Mouse (Mus musculus) lung, embryonic 14.5 days (tissue): ENCODE results near the gene Zfp213. TPM values are rescaled to one million over a fixed set of nuclear protein-coding genes. Genes with fewer than 3 reads are reported as not detected.

Experiments
- ATAC-seq: fragments of 200-750 bp; cut with Nextera tagmentation; 2 replicates; pipeline ENCODE4 v1.8.0; 2017; ENCODE audit warnings: mild to moderate bottlenecking, moderate TSS enrichment, moderate library complexity; ENCODE audit not compliant: insufficient read depth
- DNase-seq: peaks from one replicate; pipeline ENCODE4 v3.0.0-alpha.2; 2015
- H3K27ac ChIP-seq: fragments of 300-500 bp; sonication (generic); 2 replicates; pipeline ENCODE4 v1.5.1; 2014; ENCODE audit warnings: low read depth, mild to moderate bottlenecking, moderate library complexity
- H3K27me3 ChIP-seq: fragments of 300-500 bp; sonication (generic); 2 replicates; pipeline ENCODE4 v1.6.1; 2014; ENCODE audit warnings: low read length, control low read depth; ENCODE audit not compliant: insufficient read depth
- H3K36me3 ChIP-seq: fragments of 300-500 bp; sonication (generic); 2 replicates; pipeline ENCODE4 v1.6.1; 2014; ENCODE audit warnings: control low read depth; ENCODE audit not compliant: insufficient read depth
- H3K4me1 ChIP-seq: fragments of 300-500 bp; sonication (generic); 2 replicates; pipeline ENCODE4 v1.6.1; 2014; ENCODE audit warnings: antibody characterized with exemption, control low read depth; ENCODE audit not compliant: insufficient read depth
- H3K4me2 ChIP-seq: fragments of 300-500 bp; sonication (generic); 2 replicates; pipeline ENCODE4 v1.6.1; 2014; ENCODE audit warnings: mild to moderate bottlenecking
- H3K4me3 ChIP-seq: fragments of 300-500 bp; sonication (generic); 2 replicates; pipeline ENCODE4 v1.5.1; 2014; ENCODE audit warnings: low read depth, low read length
- H3K9ac ChIP-seq: fragments of 300-500 bp; sonication (generic); 2 replicates; pipeline ENCODE4 v1.6.1; 2014
- H3K9me3 ChIP-seq: fragments of 300-500 bp; sonication (generic); 2 replicates; pipeline ENCODE4 v1.6.1; 2016; ENCODE audit warnings: low read depth, low read length, control low read depth
- CTCF ChIP-seq: IDR thresholded peaks from 2 replicates; pipeline ENCODE4 v1.5.1; 2016; ENCODE audit warnings: antibody characterized with exemption, low read depth
- WGBS: fragments of 180-500 bp; shearing (Covaris S2); extraction: QIAGEN DNeasy Blood & Tissue Kit; methylation state at CpG from one replicate; pipeline ENCODE4 v1.1.7; 2014; 5-methylcytosine and 5-hydroxymethylcytosine counted together
- polyA plus RNA-seq: library from polyadenylated mRNA; unstranded; fragments of >200 nt; fragmentation: Nextera tagmentation; extraction: Ambion mirVana; gene quantifications from 2 replicates; pipeline ENCODE4 v1.2.1, GENCODE M21; 2014

Gene Zfp213
- polyA plus RNA-seq, 1 experiment from 2014 or later: 24.7 TPM

DNA sequence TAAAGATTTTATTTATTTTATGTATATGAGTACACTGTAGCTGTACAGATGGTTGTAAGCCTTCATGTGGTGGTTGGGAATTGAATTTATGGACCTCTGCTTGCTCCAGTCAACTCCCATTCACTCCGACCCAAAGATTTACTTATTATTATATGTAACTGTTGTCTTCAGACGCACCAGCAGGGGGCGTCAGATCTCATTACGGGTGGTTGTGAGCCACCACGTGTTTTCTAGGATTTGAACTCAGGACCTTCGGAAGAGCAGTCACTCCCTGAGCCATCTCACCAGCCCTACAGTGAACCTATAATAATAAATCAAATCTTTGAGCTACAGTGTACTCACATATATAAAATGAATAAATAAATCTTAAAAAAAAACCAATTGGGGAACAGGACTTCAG is 8.0 kb upstream of the Zfp213 start:
- H3K9ac ChIP-seq: no peak overlapping the region
- no peak overlapping the region for H3K27ac ChIP-seq
- no peaks in the 10 kb centered on the region for H3K4me1 ChIP-seq
- H3K36me3 ChIP-seq: peaks cover 30% of the 10 kb centered on the region
- DNase-seq: no peak
- TF ChIP-seq CTCF: peak; percentile 27; the same call in 1 of the 2 replicates
- no peak overlapping the region for H3K4me2 ChIP-seq
- H3K4me3 ChIP-seq: no peak overlapping the region
- ATAC-seq: no peak
- no peaks in the 10 kb centered on the region; the same call in 1 of the 2 replicates for H3K9me3 ChIP-seq
- 82% methylated on average over 6 of the region's 6 CpGs for WGBS
- no peaks in the 10 kb centered on the region for H3K27me3 ChIP-seq

DNA sequence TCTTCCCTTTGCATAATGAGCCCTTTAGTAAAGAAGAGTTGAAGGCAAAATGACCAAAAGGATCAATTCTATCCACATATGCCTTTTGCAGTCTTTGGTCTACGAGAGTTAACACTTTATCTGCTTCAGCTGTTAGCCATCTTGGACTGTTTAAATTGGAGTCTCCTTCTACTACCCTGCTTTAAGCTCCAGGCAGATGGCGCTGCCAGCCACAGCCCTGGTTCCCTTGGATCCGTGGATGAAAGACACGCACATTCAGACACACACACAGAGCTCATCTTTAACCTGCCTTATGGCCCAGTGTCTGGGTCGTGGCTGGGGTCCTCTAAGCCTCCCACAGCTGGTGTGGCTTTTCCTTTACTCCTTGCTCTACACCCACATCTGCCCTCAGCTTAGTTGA is 7.0 kb upstream of the Zfp213 start:
- WGBS: 19% methylated on average over 5 of the region's 5 CpGs
- no peak for ATAC-seq

DNA sequence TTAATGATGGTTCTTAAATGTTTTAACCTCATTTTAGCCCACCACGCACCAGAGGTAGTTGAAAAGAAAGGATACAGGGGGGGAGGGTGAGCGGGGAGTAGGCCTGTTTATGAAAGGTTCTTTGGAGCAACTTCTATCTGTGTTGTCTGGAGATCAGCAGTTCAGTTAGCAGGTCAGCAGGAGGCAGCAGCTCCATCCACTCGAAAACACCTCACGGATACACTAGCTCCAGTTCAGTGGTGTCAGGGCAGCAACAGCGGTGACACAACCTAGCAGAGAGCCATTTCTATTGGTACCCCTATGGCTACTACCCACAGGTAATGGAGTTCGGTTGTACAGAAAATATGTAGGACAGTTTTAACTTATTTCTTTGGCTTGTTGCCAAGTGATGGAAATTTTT is 6.0 kb upstream of the Zfp213 start:
- no peaks in the 10 kb centered on the region for H3K9me3 ChIP-seq
- no peak overlapping the region for H3K4me3 ChIP-seq
- H3K4me2 ChIP-seq: no peak overlapping the region
- DNase-seq: peak; percentile 68
- TF ChIP-seq CTCF: peak; percentile 63
- peaks cover under 1% of the 10 kb centered on the region; the same call in 1 of the 2 replicates for H3K4me1 ChIP-seq
- H3K36me3 ChIP-seq: peaks cover 10% of the 10 kb centered on the region; the same call in 1 of the 2 replicates
- 31% methylated on average over 6 of the region's 6 CpGs for WGBS
- H3K27ac ChIP-seq: no peak overlapping the region
- no peaks in the 10 kb centered on the region for H3K27me3 ChIP-seq
- no peak overlapping the region for H3K9ac ChIP-seq
- ATAC-seq: peak; percentile 55; the same call in 1 of the 2 replicates

More for the DNA sequence above, 7.0 kb upstream of the Zfp213 start:
- Histone ChIP-seq H3K27me3 (no peaks in the 10 kb centered on the region), H3K9ac (no peak overlapping the region), H3K4me2 (no peak overlapping the region), H3K4me1 (no peaks in the 10 kb centered on the region), H3K4me3 (no peak overlapping the region), H3K27ac (no peak overlapping the region), H3K9me3 (no peaks in the 10 kb centered on the region), H3K36me3 (peaks cover 20% of the 10 kb centered on the region)
- peak; percentile 44 for TF ChIP-seq CTCF
- DNase-seq: peak; percentile 45

DNA sequence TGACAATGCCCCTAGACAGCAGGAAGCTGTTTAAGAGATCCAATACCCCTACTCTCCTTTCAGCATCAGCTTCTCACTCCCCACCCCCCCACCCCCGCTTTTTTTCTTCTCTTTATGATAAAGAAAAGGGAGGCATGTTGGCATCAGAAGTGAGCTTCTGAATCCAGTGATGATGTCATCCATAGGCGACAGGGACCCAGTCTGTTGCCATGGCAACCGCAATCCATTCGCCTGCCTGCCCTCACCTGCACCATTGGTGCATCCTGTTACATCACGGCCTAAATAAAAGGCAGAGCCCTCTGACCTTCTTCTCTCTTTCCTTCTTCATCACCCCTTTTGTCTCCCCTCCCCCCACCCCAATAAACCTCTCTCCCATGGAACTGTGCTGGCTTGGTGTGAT is 4.3 kb upstream of the Zfp213 start:
- no peak for TF ChIP-seq CTCF
- 38% methylated on average over 5 of the region's 5 CpGs for WGBS
- Histone ChIP-seq H3K9me3 (no peaks in the 10 kb centered on the region), H3K9ac (no peak overlapping the region), H3K4me2 (no peak overlapping the region), H3K4me1 (peaks cover 4% of the 10 kb centered on the region; the same call in 1 of the 2 replicates), H3K27ac (no peak overlapping the region), H3K4me3 (no peak overlapping the region), H3K36me3 (no peaks in the 10 kb centered on the region; the same call in 1 of the 2 replicates), H3K27me3 (no peaks in the 10 kb centered on the region)
- ATAC-seq (no peak), DNase-seq (no peak)

DNA sequence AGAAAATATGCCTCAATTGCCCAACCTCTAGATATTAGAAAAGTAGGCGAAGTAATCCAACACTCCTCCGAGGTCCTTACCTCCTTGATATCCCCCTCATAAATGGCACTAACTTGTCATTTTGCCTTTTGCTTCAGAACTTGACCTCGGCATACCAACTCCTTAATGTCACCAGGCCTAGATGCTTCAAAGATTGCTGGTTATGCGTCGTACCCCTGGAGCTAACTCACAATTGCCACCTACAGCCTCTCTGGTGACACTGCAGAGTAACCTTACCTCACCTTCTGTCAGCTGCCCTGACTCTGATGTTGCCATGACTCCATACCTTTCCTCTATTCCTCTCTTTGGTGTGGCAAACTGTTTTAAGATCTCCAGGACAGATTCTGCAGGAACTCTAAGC is 2.7 kb upstream of the Zfp213 start:
- TF ChIP-seq CTCF: peak; percentile 41
- Histone ChIP-seq H3K4me1 (peaks cover 4% of the 10 kb centered on the region; the same call in 1 of the 2 replicates), H3K9ac (no peak overlapping the region), H3K4me2 (no peak overlapping the region), H3K27ac (no peak overlapping the region), H3K27me3 (no peaks in the 10 kb centered on the region), H3K9me3 (no peaks in the 10 kb centered on the region), H3K4me3 (no peak overlapping the region), H3K36me3 (no peaks in the 10 kb centered on the region)
- WGBS: 50% methylated on average over 5 of the region's 5 CpGs
- ATAC-seq (no peak), DNase-seq (peak; percentile 20)

DNA sequence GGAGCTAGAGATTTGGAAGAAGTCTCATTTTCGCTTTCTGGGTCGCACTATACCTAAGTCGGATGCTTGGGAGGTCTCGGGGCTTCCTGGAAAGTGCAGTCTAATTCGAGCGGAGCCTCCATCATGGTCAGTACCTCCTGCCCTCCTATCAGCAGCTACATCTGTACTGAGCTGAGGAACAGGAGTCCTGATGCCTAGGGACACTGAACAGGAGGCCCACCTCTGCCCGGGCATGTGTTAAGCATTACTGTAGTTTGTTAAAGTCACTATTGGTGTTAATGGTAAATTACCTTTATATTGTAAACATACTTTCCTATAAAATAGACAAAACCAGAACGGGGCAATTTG is 304 bp upstream of the Zfp213 start:
- Histone ChIP-seq H3K27ac (peak overlapping the region; percentile 97), H3K9me3 (no peaks in the 10 kb centered on the region), H3K4me3 (peak overlapping the region; percentile 75), H3K4me2 (peak overlapping the region; percentile 82), H3K27me3 (no peaks in the 10 kb centered on the region), H3K9ac (peak overlapping the region; percentile 97), H3K4me1 (peaks cover 4% of the 10 kb centered on the region; the same call in 1 of the 2 replicates), H3K36me3 (peaks cover 18% of the 10 kb centered on the region)
- TF ChIP-seq CTCF: no peak
- peak; percentile 85 for ATAC-seq
- 0% methylated on average over 8 of the region's 8 CpGs for WGBS
- DNase-seq: no peak

DNA sequence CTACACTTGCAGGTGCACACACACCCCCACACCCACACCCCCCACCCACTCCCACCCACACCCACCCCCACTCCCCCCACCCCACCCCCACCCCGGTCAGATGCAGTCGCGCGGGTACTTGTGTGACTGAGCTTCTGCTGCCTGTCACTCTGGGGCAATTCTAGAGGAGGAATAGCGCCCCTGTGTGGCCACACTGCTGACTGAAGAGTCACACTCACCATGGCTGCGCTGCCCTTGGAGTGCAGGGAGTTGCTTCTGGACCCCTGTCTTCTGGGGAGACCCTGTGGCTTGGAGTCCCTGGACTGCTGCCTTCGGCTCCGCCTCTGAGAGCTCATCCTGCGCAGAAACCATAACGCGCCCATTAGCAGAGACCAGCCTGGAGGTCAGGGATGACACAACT is 4.3 kb downstream of the Zfp213 start:
- Histone ChIP-seq H3K9ac (no peak overlapping the region), H3K4me1 (peaks cover 2% of the 10 kb centered on the region; the same call in 1 of the 2 replicates), H3K4me3 (no peak overlapping the region), H3K4me2 (no peak overlapping the region), H3K27ac (no peak overlapping the region), H3K9me3 (no peaks in the 10 kb centered on the region), H3K36me3 (peaks cover 64% of the 10 kb centered on the region), H3K27me3 (no peaks in the 10 kb centered on the region)
- TF ChIP-seq CTCF: peak; percentile 42
- 59% methylated on average over 11 of the region's 11 CpGs for WGBS
- ATAC-seq: no peak
- peak; percentile 57 for DNase-seq
